Mouse (Mus musculus) mesoderm, embryonic 11.5 days (tissue): Measurements from ENCODE around the gene Pdcd4.

ENCODE experiments used
- DNase-seq: peaks from one replicate; pipeline ENCODE4 v3.0.0-alpha.2; 2012; ENCODE audit warnings: low read depth, low spot score

Pdcd4 gene

DNA sequence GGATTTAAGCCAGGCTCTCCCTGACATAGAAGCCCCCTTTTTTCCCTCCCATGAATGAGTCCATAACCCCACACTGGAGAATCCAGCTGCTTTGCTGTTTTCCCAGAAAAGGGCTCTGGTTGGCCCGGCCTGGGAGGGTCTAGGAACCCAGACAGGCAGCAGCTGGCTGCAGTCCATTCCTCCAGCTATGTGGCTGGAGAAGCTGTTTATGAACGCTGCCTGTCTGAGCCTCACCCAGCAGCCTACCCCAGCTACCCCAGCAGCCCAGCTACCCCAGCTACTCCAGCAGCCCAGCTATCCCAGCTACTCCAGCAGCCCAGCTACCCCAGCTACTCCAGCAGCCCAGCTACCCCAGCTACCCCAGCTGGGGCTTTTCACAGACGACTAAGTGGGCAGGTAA is at the start of gene Pdcd4:
Gene Pdcd4, plus strand, starts transcription at position 171 of the 400 bp plus-strand sequence.
- DNase-seq, result no peak

GRCm38 (mm10) chr19:53843972-53844371 is 48.1 kb upstream of the Pdcd4 start:
- no peak for DNase-seq

DNA sequence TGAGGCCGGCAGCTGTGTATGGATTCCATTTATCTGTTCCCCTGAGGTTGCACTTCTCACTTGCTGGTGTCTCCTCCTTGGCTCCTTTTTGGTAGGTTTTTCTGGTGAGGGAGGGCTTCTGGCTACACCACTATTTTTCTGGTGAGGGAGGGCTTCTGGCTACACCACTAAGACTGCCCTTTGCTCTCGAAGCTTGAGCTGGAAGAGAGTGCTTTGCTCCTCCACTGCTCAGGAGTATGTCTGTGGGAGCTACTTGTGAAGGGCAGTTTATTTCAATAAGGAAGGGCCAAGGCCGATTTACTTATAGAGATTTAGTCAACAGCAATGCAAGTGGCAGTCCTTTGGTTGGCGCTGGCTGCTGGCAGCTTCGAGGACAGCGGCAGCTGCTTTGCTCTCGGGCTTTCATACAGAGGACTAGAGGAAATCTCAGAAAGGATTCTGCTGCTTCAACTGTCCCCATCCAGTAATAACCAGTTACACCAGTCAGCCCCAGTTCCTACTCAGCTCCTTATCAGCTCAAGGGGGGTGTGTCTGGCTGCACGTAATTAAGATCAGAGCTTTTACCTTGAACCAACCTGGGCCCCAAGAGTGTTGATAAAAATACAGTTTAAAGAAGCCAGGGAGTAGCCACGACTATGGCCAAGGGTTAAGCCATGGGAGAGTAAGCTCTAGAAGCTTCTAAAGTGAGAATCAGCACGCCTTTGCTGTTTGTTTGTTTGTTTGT is 43.6 kb upstream of the Pdcd4 start:
- DNase-seq, result no peak

- no peak for DNase-seq
Observed at GRCm38 (mm10) chr19:53850166-53850922, 41.7 kb upstream of the Pdcd4 start.

DNA sequence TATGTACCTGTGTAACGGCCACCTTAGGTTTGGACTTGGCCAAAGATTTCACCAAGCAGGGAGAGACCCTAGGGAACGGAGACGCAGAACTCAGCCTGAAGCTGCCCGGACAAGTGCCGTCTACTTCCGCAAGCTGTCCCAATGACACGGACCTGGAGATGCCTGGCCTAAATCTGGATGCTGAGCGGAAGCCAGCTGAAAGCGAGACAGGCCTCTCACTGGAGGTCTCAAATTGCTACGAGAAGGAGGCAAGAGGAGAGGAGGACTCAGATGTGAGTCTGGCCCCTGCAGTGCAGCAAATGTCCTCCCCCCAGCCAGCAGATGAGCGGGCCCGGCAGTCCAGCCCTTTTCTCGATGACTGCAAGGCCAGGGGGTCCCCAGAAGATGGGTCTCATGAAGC is 40.7 kb upstream of the Pdcd4 start:
- DNase-seq, result no peak

- no peak for DNase-seq
Observed at GRCm38 (mm10) chr19:53851826-53852698, 40.0 kb upstream of the Pdcd4 start.

DNA sequence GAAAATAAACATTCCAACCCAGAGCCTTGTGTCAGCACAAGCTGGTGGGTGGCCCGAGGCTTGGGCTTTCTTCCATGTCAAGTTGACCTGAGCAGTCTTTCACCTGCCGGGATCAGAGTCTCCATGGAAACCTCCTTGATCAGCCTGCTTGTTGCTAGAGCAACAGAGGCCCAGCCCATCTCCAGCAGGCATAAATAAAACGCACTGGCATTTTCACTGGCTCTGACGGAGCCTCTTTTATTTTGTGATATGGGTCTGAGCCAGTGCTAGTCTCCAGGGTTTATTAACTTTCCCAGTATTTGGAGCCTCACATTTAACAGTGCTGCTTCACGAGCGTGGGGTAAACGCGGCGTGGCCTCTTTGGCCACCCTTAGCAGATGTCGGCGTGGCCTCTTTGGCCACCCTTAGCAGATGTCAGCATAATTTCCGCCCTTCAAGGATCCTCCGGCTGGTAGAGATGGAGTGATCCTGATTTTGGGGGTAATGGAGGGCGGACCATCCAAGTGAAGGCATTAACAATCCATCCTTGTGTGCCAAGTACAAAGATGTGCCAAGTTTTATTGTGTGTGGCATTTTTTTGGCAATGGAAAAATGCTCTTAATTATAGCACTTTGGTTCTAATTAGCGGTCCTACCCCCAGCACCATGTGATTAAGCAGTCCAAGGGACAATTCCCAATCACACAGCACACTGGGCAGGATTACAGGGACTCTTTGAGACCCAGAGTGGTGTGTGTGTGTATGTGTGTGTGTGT is 39.2 kb upstream of the Pdcd4 start:
- peak; percentile 83 for DNase-seq

DNA sequence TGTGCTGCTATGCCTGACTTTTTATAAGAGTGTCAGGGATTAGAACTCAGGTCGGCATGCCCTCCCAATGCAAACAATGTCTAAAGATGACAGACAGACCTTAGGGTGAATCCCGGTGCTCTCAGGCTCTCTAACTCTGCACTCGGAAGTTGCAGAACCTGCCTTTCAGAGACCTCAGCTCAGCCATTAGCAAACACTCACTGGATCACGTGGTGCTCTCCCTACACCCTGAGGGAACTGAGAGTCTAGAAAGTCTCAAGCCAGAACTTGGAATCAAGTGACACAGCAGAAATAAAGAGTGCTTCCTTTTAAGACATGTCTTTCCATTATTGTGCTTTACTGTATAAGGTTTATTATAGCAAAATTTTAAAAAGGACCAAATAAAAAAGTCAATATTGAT is 37.1 kb upstream of the Pdcd4 start:
- no peak for DNase-seq

- no peak for DNase-seq
Observed at GRCm38 (mm10) chr19:53855781-53856180, 36.2 kb upstream of the Pdcd4 start.

GRCm38 (mm10) chr19:53856794-53857193 is 35.2 kb upstream of the Pdcd4 start:
- DNase-seq, result no peak

DNA sequence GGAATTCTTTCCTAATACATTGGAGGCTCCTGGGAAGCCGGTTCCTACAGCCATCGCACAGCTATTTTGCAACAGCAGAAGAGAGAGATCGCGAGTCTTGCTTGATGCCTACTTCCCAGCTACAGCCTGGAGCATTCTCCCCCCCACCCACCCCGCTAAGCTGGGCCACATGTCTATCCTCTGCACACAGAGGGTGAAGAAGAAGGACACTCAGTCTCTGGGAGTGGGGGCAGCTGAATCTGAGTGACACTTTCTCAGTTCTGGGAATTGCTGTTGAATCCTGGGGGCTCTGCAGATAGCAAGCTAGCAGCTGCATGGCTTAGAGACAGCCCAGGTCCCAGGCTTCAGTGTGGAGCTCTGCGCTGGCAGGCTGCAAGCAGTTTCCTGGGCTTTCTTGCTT is 34.1 kb upstream of the Pdcd4 start:
- no peak for DNase-seq

DNA sequence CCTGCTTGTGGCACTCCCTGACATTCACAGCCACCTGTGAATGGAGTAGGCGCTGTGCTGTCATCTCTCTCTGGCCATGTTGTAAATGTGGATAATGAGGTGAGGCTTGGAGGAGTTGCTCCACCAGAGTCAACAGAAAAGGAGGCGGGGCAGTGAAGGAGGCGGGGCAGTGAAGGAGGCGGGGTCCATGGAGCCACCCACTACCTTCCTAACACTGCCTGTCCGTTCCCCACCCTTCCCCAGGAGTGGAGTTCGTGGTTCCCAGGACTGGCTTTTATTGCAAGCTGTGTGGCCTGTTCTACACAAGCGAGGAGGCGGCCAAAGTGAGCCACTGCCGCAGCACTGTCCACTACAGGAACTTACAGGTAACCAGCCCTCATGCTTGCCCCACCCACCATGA is 32.9 kb upstream of the Pdcd4 start:
- no peak for DNase-seq

GRCm38 (mm10) chr19:53859593-53859992 is 32.4 kb upstream of the Pdcd4 start:
- no peak for DNase-seq

- no peak for DNase-seq
Observed at GRCm38 (mm10) chr19:53861346-53861745, 30.7 kb upstream of the Pdcd4 start.

DNA sequence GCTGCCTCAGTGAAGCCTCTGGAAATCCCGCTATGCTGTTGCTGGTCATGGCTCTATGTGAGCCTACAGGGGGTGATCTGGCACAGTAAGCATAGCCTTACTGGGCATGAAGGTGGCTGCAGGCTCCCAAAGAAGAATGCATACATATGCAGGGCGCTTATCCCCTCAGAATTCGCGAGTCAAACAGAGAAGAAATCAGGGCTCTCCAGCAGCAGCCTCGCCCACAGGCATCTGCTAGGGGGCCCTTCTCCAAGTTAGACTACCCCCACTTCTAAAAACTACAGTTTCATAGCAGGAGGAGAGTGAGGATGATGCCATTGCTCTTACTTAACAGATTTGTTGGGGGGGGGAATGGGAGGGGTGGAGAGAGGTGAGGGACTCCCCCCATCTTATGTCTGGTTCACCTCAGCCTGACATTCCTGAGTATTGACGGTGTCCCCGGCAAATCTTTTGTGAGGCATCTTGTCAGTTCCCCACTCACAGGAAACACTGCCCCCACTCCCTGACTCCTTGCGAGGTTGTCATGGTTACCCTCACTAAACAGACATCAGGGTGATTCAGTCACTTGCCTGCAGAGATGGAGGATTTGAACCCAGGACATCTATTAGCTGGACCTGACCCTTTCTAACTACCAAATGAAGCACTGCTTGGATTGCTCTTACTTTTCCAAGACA is 29.3 kb upstream of the Pdcd4 start:
- no peak for DNase-seq

DNA sequence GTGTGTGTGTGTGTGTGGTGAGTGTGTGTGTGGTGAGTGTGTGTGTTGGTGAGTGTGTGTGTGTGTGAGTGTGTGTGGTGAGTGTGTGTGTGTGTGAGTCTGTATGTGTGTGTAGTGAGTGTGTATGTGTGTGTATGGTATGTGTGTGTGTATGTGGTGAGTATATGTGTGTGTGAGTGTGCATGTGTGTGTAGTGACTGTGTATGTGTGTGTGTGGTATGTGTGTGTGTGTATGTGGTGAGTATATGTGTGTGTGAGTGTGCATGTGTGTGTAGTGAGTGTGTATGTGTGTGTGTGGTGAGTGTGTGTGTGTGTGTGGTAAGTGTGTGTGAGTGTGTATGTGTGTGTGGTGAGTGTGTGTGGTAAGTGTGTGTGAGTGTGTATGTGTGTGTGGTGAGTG is 24.8 kb upstream of the Pdcd4 start:
- no peak for DNase-seq

DNA sequence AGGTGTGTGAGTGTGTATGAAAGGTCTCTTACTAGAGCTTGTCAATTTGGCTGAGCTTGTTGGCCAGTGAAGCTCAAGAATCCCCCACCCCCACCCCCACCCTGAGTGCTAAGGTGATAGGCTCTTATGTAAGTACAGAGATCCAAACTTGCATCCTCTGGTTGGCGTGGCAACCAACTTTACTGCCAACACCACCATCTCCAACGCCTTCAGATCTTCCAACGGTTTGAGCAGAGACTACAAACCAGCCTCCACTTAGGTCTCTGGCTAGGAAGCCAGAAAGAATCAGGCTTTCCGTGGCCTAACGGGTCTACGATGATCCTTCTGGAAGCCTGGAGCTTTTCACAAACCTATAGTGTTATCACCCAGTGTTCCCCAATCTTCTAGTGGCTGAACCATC is 23.9 kb upstream of the Pdcd4 start:
- no peak for DNase-seq

- no peak for DNase-seq
Observed at GRCm38 (mm10) chr19:53868796-53869195, 23.2 kb upstream of the Pdcd4 start.

DNA sequence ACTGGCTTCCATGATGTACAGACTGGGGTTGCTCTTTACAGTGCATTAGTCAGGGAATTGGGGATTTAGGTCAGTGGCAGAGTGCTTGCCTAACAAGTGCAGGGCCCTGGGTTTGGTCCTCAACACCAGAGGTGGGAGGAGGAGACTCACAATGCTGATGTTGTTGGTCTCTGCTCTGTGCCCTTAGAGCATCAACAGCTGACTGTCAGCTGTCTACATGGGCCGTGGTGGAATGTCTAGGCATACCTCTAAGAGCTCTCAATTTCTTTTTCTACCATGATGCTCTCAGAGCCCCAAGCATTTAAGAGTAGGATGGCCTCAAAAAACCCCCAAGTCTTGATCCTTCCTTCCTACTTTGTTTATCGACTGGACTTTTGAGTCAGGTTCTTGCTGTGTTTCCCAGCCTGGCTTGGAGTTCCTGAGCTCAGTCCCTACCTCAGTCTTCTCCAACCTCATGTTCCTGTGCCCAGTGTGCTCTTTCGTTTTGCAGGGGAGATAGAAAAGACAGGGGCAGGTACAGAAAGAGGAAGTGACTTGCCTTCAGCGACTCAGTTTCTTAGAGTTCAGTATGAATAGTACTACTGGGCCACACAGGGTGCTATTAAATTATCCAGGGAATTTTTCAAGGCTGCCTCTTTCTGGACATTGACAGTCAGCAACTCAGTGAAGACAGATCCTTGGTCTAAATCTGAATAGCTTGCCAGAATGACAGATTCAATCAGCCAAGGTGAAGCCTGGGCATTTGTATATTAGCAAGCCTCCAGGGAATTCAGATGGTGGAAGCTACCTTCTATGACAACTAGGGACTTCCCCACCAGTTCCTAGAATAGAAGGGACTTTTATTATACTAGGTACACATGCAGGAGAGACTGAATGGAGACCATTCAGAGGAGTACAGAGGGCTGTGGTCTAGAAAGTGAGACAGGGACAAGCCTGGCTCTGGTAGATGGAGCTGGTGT is 22.3 kb upstream of the Pdcd4 start:
- no peak for DNase-seq

DNA sequence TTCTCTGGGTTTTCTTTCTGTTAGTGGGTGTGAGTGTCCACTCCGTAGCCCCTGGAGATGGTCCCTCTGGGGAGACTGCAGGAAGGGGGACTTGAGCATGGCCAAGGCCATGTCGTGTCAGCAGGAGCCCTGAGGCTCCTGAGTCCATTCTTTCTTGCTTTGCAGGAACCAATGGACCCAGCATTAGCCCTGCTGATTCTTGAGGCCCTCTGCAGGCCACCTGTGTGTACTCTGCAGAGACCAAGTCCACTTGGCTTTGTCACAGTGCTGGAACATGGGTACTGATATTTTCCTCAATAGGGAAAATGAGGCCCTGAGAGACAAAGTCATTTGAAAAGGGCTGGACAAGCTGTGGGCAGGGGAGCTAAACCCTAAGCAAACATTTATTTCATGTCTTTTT is 21.5 kb upstream of the Pdcd4 start:
- no peak for DNase-seq
